Mouse (Mus musculus) brain, embryonic 14.5 days (tissue): ENCODE data around the gene Immp2l.

ENCODE experiments used
- CTCF ChIP-seq: fragments of 200-500 bp; IDR thresholded peaks from 2 replicates; pipeline ENCODE4 v1.5.1; 2012; ENCODE audit warnings: inconsistent platforms, mild to moderate bottlenecking, moderate library complexity, borderline replicate concordance; ENCODE audit not compliant: insufficient read depth, insufficient read length; ENCODE audit errors: extremely low read depth
- POLR2A ChIP-seq: fragments of 200-500 bp; IDR thresholded peaks from 2 replicates; pipeline ENCODE4 v1.6.1; 2012; ENCODE audit warnings: mild to moderate bottlenecking, inconsistent platforms, borderline replicate concordance; ENCODE audit not compliant: poor library complexity, insufficient read depth, insufficient read length, severe bottlenecking; ENCODE audit errors: extremely low read depth

DNA sequence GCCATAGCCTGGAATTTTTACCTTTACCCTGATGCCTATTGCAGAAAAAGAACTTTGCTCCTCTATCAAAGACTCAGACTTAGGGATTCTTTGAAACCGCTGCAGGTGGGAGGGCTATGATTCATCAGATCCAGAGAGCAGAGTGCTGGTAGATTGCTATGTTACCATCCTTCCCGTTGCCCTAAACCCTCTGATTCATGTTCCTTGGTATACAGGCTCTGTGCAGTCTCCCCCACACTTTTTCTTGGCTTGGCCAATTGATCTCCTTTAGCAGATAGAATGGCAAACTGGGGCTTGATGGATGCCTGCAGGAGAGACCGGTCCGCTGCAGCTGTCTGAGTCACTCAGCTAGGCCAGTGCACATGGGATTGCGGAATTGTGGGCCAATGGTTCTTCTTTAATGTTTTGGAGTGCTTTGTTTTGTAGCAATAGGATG lies 66.1 kb downstream of the Immp2l start:
- no peak for TF ChIP-seq POLR2A
- no peak for TF ChIP-seq CTCF
